Mouse (Mus musculus) intestine, embryonic 16.5 days (tissue): ENCODE measurements at regions not wholly inside any gene's neighbourhood (a gene's known extent, or its start where the extent isn't known, plus 50 kb on each side); places are given as distances from the start of the nearest gene placed in this dataset.
"Not testable (repeated sequence)": the region's sequence is repeated elsewhere in the genome, so short reads cannot be mapped to it uniquely, and the experiment has no call there.

Source experiments
- ATAC-seq: fragments of 200-750 bp; cut with Nextera tagmentation; 2 replicates; pipeline ENCODE4 v1.8.0; 2017; ENCODE audit warnings: moderate TSS enrichment, moderate library complexity
- H3K27ac ChIP-seq: fragments of 300-500 bp; sonication (generic); 2 replicates; pipeline ENCODE4 v1.5.1; 2014; ENCODE audit warnings: mild to moderate bottlenecking, low read length
- H3K27me3 ChIP-seq: fragments of 300-500 bp; sonication (generic); replicated peaks from 2 replicates; pipeline ENCODE4 v1.6.1; 2014; ENCODE audit warnings: low read length, control low read depth, mixed read lengths; ENCODE audit not compliant: control insufficient read depth, insufficient read depth
- H3K36me3 ChIP-seq: fragments of 300-500 bp; sonication (generic); 2 replicates; pipeline ENCODE4 v1.6.1; 2014; ENCODE audit warnings: low read length, control low read depth; ENCODE audit not compliant: control insufficient read depth, insufficient read depth
- H3K4me1 ChIP-seq: fragments of 300-500 bp; sonication (generic); 2 replicates; pipeline ENCODE4 v1.6.1; 2014; ENCODE audit warnings: low read length, control low read depth, mixed read lengths; ENCODE audit not compliant: control insufficient read depth, insufficient read depth
- H3K4me2 ChIP-seq: fragments of 300-500 bp; sonication (generic); 2 replicates; pipeline ENCODE4 v1.6.1; 2014; ENCODE audit warnings: low read depth, low read length, control low read depth
- H3K4me3 ChIP-seq: fragments of 300-500 bp; sonication (generic); 2 replicates; pipeline ENCODE4 v1.5.1; 2014; ENCODE audit warnings: mild to moderate bottlenecking, low read length
- H3K9ac ChIP-seq: fragments of 300-500 bp; sonication (generic); 2 replicates; pipeline ENCODE4 v1.6.1; 2014; ENCODE audit warnings: low read depth, low read length
- H3K9me3 ChIP-seq: fragments of 300-500 bp; sonication (generic); 2 replicates; pipeline ENCODE4 v1.6.1; 2016; ENCODE audit warnings: low read length, control low read depth; ENCODE audit not compliant: control insufficient read depth
- WGBS: fragments of 180-500 bp; shearing (Covaris S2); extraction: QIAGEN DNeasy Blood & Tissue Kit; methylation state at CpG from one replicate; pipeline ENCODE4 v1.1.7; 2014; 5-methylcytosine and 5-hydroxymethylcytosine counted together

GRCm38 (mm10) chr10:111354607-111355006 lies 56.1 kb downstream of the Bbs10 start:
- Histone ChIP-seq H3K4me3 (no peak overlapping the region), H3K36me3 (no peaks in the 10 kb centered on the region), H3K4me1 (no peaks in the 10 kb centered on the region), H3K27ac (no peak overlapping the region), H3K9me3 (no peaks in the 10 kb centered on the region), H3K4me2 (no peak overlapping the region), H3K9ac (no peak overlapping the region), H3K27me3 (no peaks in the 10 kb centered on the region)
- no peak for ATAC-seq
- WGBS, result 64% methylated on average over 8 of the region's 8 CpGs

GRCm38 (mm10) chr10:111358340-111358739 lies 59.9 kb downstream of the Bbs10 start:
- not testable (repeated sequence) for H3K27ac ChIP-seq, H3K36me3 ChIP-seq, H3K4me1 ChIP-seq, H3K9ac ChIP-seq, H3K9me3 ChIP-seq, H3K4me3 ChIP-seq, H3K4me2 ChIP-seq, ATAC-seq, H3K27me3 ChIP-seq
- WGBS, result 100% methylated on average over 1 of the region's 1 CpGs

GRCm38 (mm10) chr10:111361749-111362435 lies 63.4 kb downstream of the Bbs10 start:
- H3K27me3 ChIP-seq, result no peaks in the 10 kb centered on the region
- 90% methylated on average over 18 of the region's 18 CpGs for WGBS
- ATAC-seq, result no peak
- peaks cover 4% of the 10 kb centered on the region; the same call in 1 of the 2 replicates for H3K4me1 ChIP-seq
- H3K9me3 ChIP-seq, result no peaks in the 10 kb centered on the region
- no peaks in the 10 kb centered on the region for H3K36me3 ChIP-seq
- H3K9ac ChIP-seq, result no peak overlapping the region
- no peak overlapping the region for H3K4me3 ChIP-seq
- H3K4me2 ChIP-seq, result no peak overlapping the region
- H3K27ac ChIP-seq, result no peak overlapping the region

GRCm38 (mm10) chr10:111363729-111364617 lies 65.5 kb downstream of the Bbs10 start:
- Histone ChIP-seq H3K27me3 (no peaks in the 10 kb centered on the region), H3K4me3 (no peak overlapping the region), H3K9ac (no peak overlapping the region), H3K27ac (no peak overlapping the region), H3K4me1 (peaks cover 4% of the 10 kb centered on the region; the same call in 1 of the 2 replicates), H3K36me3 (no peaks in the 10 kb centered on the region), H3K9me3 (no peaks in the 10 kb centered on the region), H3K4me2 (no peak overlapping the region)
- no peak for ATAC-seq
- 40% methylated on average over 14 of the region's 14 CpGs for WGBS

GRCm38 (mm10) chr10:111365011-111365410 lies 66.5 kb downstream of the Bbs10 start:
- H3K9me3 ChIP-seq, result no peaks in the 10 kb centered on the region
- 60% methylated on average over 5 of the region's 5 CpGs for WGBS
- H3K27ac ChIP-seq, result no peak overlapping the region

GRCm38 (mm10) chr10:111369046-111369445 lies 70.6 kb downstream of the Bbs10 start:
- WGBS, result 60% methylated on average over 3 of the region's 3 CpGs
- H3K4me2 ChIP-seq, H3K36me3 ChIP-seq, H3K27me3 ChIP-seq, H3K27ac ChIP-seq, H3K4me3 ChIP-seq, H3K4me1 ChIP-seq, H3K9ac ChIP-seq, H3K9me3 ChIP-seq: not testable (repeated sequence)
- 0 out of 2 replicates have a peak, but pooled peaks have one; percentile 42 for ATAC-seq

More at GRCm38 (mm10) chr10:111365011-111365410, 66.5 kb downstream of the Bbs10 start:
- Histone ChIP-seq H3K4me1 (peaks cover 4% of the 10 kb centered on the region; the same call in 1 of the 2 replicates), H3K4me2 (no peak overlapping the region), H3K36me3 (no peaks in the 10 kb centered on the region), H3K27me3 (no peaks in the 10 kb centered on the region), H3K9ac (no peak overlapping the region), H3K4me3 (no peak overlapping the region)
- peak; percentile 58; the same call in 1 of the 2 replicates for ATAC-seq

- H3K4me2 ChIP-seq, result no peak overlapping the region
- WGBS, result 41% methylated on average over 11 of the region's 11 CpGs
- no peak overlapping the region for H3K27ac ChIP-seq
- no peak overlapping the region for H3K4me3 ChIP-seq
- H3K36me3 ChIP-seq, result no peaks in the 10 kb centered on the region
- no peaks in the 10 kb centered on the region for H3K4me1 ChIP-seq
- no peak for ATAC-seq
- no peaks in the 10 kb centered on the region for H3K27me3 ChIP-seq
- no peaks in the 10 kb centered on the region for H3K9me3 ChIP-seq
- H3K9ac ChIP-seq, result no peak overlapping the region
Measured at GRCm38 (mm10) chr10:111378047-111378618, 79.7 kb downstream of the Bbs10 start.

- 65% methylated on average over 15 of the region's 15 CpGs for WGBS
- H3K4me1 ChIP-seq, result no peaks in the 10 kb centered on the region
- ATAC-seq, result peak; percentile 38; the same call in 1 of the 2 replicates
Measured at GRCm38 (mm10) chr10:111381689-111382088, 83.2 kb downstream of the Bbs10 start.

GRCm38 (mm10) chr10:111382206-111382930 lies 83.9 kb downstream of the Bbs10 start:
- Histone ChIP-seq H3K27ac (no peak overlapping the region), H3K4me3 (no peak overlapping the region), H3K4me1 (no peaks in the 10 kb centered on the region), H3K36me3 (no peaks in the 10 kb centered on the region), H3K4me2 (no peak overlapping the region), H3K27me3 (no peaks in the 10 kb centered on the region), H3K9ac (no peak overlapping the region), H3K9me3 (no peaks in the 10 kb centered on the region)
- no peak for ATAC-seq
- WGBS, result 43% methylated on average over 4 of the region's 4 CpGs

More at GRCm38 (mm10) chr10:111381689-111382088, 83.2 kb downstream of the Bbs10 start:
- H3K4me2 ChIP-seq, result no peak overlapping the region
- no peaks in the 10 kb centered on the region for H3K27me3 ChIP-seq
- no peak overlapping the region for H3K9ac ChIP-seq
- no peak overlapping the region for H3K4me3 ChIP-seq
- H3K36me3 ChIP-seq, result no peaks in the 10 kb centered on the region
- no peak overlapping the region for H3K27ac ChIP-seq
- H3K9me3 ChIP-seq, result no peaks in the 10 kb centered on the region
